Mouse (Mus musculus) CH12.LX (cell line): ENCODE measurements around the gene Mrgprf.

Source experiments
- CHD2 ChIP-seq: IDR thresholded peaks from 2 replicates; pipeline ENCODE4 v1.6.1; 2011; ENCODE audit warnings: low read length, improper control_type of control experiment
- JUND ChIP-seq: conservative IDR thresholded peaks from 2 replicates; pipeline ENCODE4 v1.6.1; 2011; ENCODE audit warnings: low read depth, low read length, improper control_type of control experiment
- MEF2A ChIP-seq: IDR thresholded peaks from 2 replicates; pipeline ENCODE4 v1.6.1; 2014; ENCODE audit warnings: low read depth, mild to moderate bottlenecking, inconsistent platforms, low read length, improper control_type of control experiment, borderline replicate concordance
- MYC ChIP-seq: IDR thresholded peaks from 2 replicates; pipeline ENCODE4 v1.6.1; 2011; ENCODE audit warnings: low read depth, mild to moderate bottlenecking, improper control_type of control experiment, low read length
- POLR2A ChIP-seq: IDR thresholded peaks from 2 replicates; pipeline ENCODE4 v1.6.1; 2011; ENCODE audit warnings: low read depth, mild to moderate bottlenecking, improper control_type of control experiment, low read length
- SMC3 ChIP-seq: IDR thresholded peaks from 2 replicates; pipeline ENCODE4 v1.6.1; 2011; ENCODE audit warnings: low read depth, low read length, improper control_type of control experiment
- ZC3H11A ChIP-seq: IDR thresholded peaks from 2 replicates; pipeline ENCODE4 v1.6.1; 2012; ENCODE audit warnings: low read depth, mild to moderate bottlenecking, inconsistent platforms, low read length, improper control_type of control experiment

GRCm38 (mm10) chr7:145298666-145299490, 1.8 kb upstream of the Mrgprf start:
- no peak for TF ChIP-seq MYC
- TF ChIP-seq ZC3H11A: no peak
- TF ChIP-seq MEF2A: no peak
- TF ChIP-seq CHD2: no peak
- TF ChIP-seq POLR2A: no peak
- no peak for TF ChIP-seq SMC3
- TF ChIP-seq JUND: no peak
